8 mouse cellular contexts compared by ENCODE assay signal in the genomic region with DNA sequence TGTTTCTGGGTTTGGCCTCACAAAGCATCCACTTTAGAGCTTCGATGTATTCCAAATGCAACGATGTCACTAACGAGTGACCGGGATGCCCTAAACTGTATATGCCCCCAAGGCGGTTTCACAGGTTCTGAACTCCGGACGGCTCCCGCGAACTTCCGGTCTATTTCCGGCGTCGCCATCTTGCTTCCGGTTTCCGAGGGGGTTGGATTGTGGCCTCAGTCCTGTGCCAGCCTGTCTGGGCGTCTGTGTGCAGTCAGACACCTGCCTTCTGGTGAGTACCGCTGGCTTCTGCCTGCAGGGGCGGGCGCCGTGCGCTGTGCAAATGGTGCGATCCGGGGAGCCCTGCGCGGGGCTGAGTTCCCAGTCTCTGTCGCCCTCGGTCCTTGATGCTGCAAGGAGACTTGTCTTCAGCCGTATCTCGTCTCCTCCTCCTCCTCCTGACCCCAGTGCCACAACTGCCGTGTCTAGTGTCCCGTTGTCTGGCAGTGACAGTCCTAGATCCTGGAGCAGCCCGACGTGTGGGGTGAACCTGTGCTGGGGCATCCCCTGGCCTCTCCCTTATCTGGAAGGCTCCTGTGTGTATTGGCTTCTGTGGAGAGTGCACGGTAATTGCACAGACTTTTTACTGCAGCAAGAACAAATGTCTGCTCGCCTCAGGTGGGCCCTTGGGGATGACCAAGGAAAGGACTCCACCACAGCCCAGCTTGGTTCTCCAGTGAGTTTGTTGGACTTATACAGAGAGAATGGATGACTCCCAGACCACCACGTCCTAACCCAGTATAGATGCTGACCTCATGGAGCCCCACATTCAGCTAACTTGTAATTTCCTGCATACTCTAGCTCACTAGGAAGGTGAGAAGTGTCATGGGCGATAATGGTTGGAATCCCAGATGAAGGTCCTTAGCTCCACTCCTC. TPM values are rescaled to one million over a fixed set of nuclear protein-coding genes. Genes with fewer than 3 reads are reported as not detected.
DNase-seq lines count a peak whose midpoint lies in the region; ATAC-seq and TF ChIP-seq lines count a peak whose summit lies in the region.

A gene (plus strand): TSS at position 178 of the 915 bp plus-strand sequence.

- DNase-seq in c-Kit-positive CD71-positive TER-119-positive erythroid progenitor cells, embryonic 14.5 days (ENCODE audit: low spot score), result peak; percentile 80
- DNase-seq in heart, postnatal 0 days (ENCODE audit: low spot score), result peak; percentile 42
- DNase-seq in kidney, postnatal 36 days, result peak; percentile 79 to 86
- DNase-seq in stomach, postnatal 0 days (ENCODE audit: low spot score), result peak; percentile 88

- H3K27ac ChIP-seq in ES-Bruce4 (ENCODE audit: insufficient read depth, low read length), result no peak within 1 kb of the TSS
- peak within 1 kb of the TSS; percentile 86 for H3K27ac ChIP-seq in forebrain, embryonic 12.5 days
- H3K27ac ChIP-seq in heart, postnatal 0 days (ENCODE audit: low read depth), result peak within 1 kb of the TSS; percentile 65
- H3K27ac ChIP-seq in liver, embryonic 16.5 days (ENCODE audit: low read length), result peak within 1 kb of the TSS; percentile 81
- peak within 1 kb of the TSS; percentile 69; the same call in 1 of the 2 replicates for H3K27ac ChIP-seq in neural tube, embryonic 12.5 days
- peak within 1 kb of the TSS; percentile 67 for H3K27ac ChIP-seq in stomach, postnatal 0 days (replicated peaks)

- ATAC-seq in forebrain, embryonic 12.5 days (ENCODE audit: low FRiP score), result peak; percentile 92
- peak; percentile 78 for ATAC-seq in heart, postnatal 0 days (ENCODE audit: insufficient read depth, low read depth)
- peak; percentile 93 for ATAC-seq in liver, embryonic 16.5 days (ENCODE audit: low read depth)
- peak; percentile 86 for ATAC-seq in neural tube, embryonic 12.5 days (ENCODE audit: low FRiP score, low read depth)
- peak; percentile 93 for ATAC-seq in stomach, postnatal 0 days (ENCODE audit: low FRiP score, low TSS enrichment)

- H3K4me3 ChIP-seq in ES-Bruce4 (ENCODE audit: low read depth, low read length), result peak within 1 kb of the TSS; percentile 87
- peak within 1 kb of the TSS; percentile 75 for H3K4me3 ChIP-seq in forebrain, embryonic 12.5 days (replicated peaks)
- H3K4me3 ChIP-seq in heart, postnatal 0 days (ENCODE audit: low read depth, low read length), result peak within 1 kb of the TSS; percentile 73
- peak within 1 kb of the TSS; percentile 81 for H3K4me3 ChIP-seq in liver, embryonic 16.5 days (ENCODE audit: low read depth, low read length)
- peak within 1 kb of the TSS; percentile 65 for H3K4me3 ChIP-seq in neural tube, embryonic 12.5 days
- peak within 1 kb of the TSS; percentile 69 for H3K4me3 ChIP-seq in stomach, postnatal 0 days (ENCODE audit: low read depth, low read length)

- H3K4me1 ChIP-seq in ES-Bruce4 (ENCODE audit: control insufficient read depth, insufficient read depth, low read length), result no peaks in the 10 kb centered on the region
- peaks cover 13% of the 10 kb centered on the region for H3K4me1 ChIP-seq in forebrain, embryonic 12.5 days
- no peaks in the 10 kb centered on the region; the same call in 1 of the 2 replicates for H3K4me1 ChIP-seq in heart, postnatal 0 days (ENCODE audit: control insufficient read depth, insufficient read depth)
- peaks cover 6% of the 10 kb centered on the region for H3K4me1 ChIP-seq in liver, embryonic 16.5 days (ENCODE audit: control insufficient read depth, low read depth, low read length)
- peaks cover 18% of the 10 kb centered on the region for H3K4me1 ChIP-seq in neural tube, embryonic 12.5 days
- H3K4me1 ChIP-seq in stomach, postnatal 0 days (replicated peaks; ENCODE audit: control insufficient read depth, insufficient read depth), result 0 out of 2 replicates have a peak, but pooled peaks cover 2% of the 10 kb centered on the region

- no peak for TF ChIP-seq EP300 in ES-Bruce4 (IDR thresholded peaks at IDR 0.05; ENCODE audit: insufficient read depth, low read depth, low read length)
- TF ChIP-seq EP300 in heart, postnatal 0 days (IDR thresholded peaks at IDR 0.05; ENCODE audit: low read depth), result no peak
- TF ChIP-seq EP300 in stomach, postnatal 0 days (optimal IDR thresholded peaks at IDR 0.05), result no peak

- H3K9ac ChIP-seq in ES-Bruce4 (ENCODE audit: low read depth, poor library complexity, severe bottlenecking), result peak within 1 kb of the TSS; percentile 64
- H3K9ac ChIP-seq in forebrain, embryonic 12.5 days, result peak within 1 kb of the TSS; percentile 69
- H3K9ac ChIP-seq in heart, postnatal 0 days (replicated peaks; ENCODE audit: low read depth, low read length), result peak within 1 kb of the TSS; percentile 65
- peak within 1 kb of the TSS; percentile 79 for H3K9ac ChIP-seq in liver, embryonic 16.5 days (ENCODE audit: low read depth, low read length)
- peak within 1 kb of the TSS; percentile 77 for H3K9ac ChIP-seq in neural tube, embryonic 12.5 days
- H3K9ac ChIP-seq in stomach, postnatal 0 days (ENCODE audit: low read length), result peak within 1 kb of the TSS; percentile 74

- peaks cover 2% of the 10 kb centered on the region; the same call in 1 of the 2 replicates for H3K36me3 ChIP-seq in ES-Bruce4 (ENCODE audit: control insufficient read depth, insufficient read depth, low read length, poor library complexity, severe bottlenecking)
- peaks cover 16% of the 10 kb centered on the region for H3K36me3 ChIP-seq in forebrain, embryonic 12.5 days (replicated peaks)
- H3K36me3 ChIP-seq in heart, postnatal 0 days (replicated peaks; ENCODE audit: control insufficient read depth, insufficient read depth, low read length), result no peaks in the 10 kb centered on the region; the same call in 1 of the 2 replicates
- H3K36me3 ChIP-seq in liver, embryonic 16.5 days (ENCODE audit: control insufficient read depth, insufficient read depth), result no peaks in the 10 kb centered on the region
- peaks cover 12% of the 10 kb centered on the region; the same call in 1 of the 2 replicates for H3K36me3 ChIP-seq in neural tube, embryonic 12.5 days
- H3K36me3 ChIP-seq in stomach, postnatal 0 days (ENCODE audit: control insufficient read depth, insufficient read depth, low read length), result no peaks in the 10 kb centered on the region

- peak within 1 kb of the TSS; percentile 79 for H3K4me2 ChIP-seq in forebrain, embryonic 12.5 days
- peak within 1 kb of the TSS; percentile 77 for H3K4me2 ChIP-seq in heart, postnatal 0 days (ENCODE audit: low read depth, low read length)
- peak within 1 kb of the TSS; percentile 65 for H3K4me2 ChIP-seq in liver, embryonic 16.5 days (ENCODE audit: low read depth, low read length)
- peak within 1 kb of the TSS; percentile 79 for H3K4me2 ChIP-seq in neural tube, embryonic 12.5 days (replicated peaks)
- H3K4me2 ChIP-seq in stomach, postnatal 0 days (replicated peaks; ENCODE audit: low read depth), result peak within 1 kb of the TSS; percentile 84

- TF ChIP-seq CTCF in ES-Bruce4 (IDR thresholded peaks at IDR 0.05; ENCODE audit: low read depth, low read length), result no peak
- no peak for TF ChIP-seq CTCF in heart, postnatal 0 days (IDR thresholded peaks at IDR 0.05; ENCODE audit: low read depth)
- peak; percentile 38 for TF ChIP-seq CTCF in stomach, postnatal 0 days (IDR thresholded peaks at IDR 0.05; ENCODE audit: low read depth)

- 4% methylated on average over 37 of the region's 37 CpGs for WGBS in forebrain, embryonic 12.5 days
- WGBS in heart, postnatal 0 days, result 3% methylated on average over 36 of the region's 37 CpGs
- WGBS in liver, embryonic 16.5 days (ENCODE audit: insufficient replicate concordance), result 2% methylated on average over 37 of the region's 37 CpGs
- WGBS in neural tube, embryonic 12.5 days, result 6% methylated on average over 37 of the region's 37 CpGs
- 4% methylated on average over 37 of the region's 37 CpGs for WGBS in stomach, postnatal 0 days

- H3K9me3 ChIP-seq in ES-Bruce4 (replicated peaks; ENCODE audit: control insufficient read depth, insufficient read depth, low read length, poor library complexity, severe bottlenecking), result no peaks in the 10 kb centered on the region
- no peaks in the 10 kb centered on the region for H3K9me3 ChIP-seq in forebrain, embryonic 12.5 days
- no peaks in the 10 kb centered on the region for H3K9me3 ChIP-seq in heart, postnatal 0 days (replicated peaks; ENCODE audit: control insufficient read depth, low read length)
- H3K9me3 ChIP-seq in liver, embryonic 16.5 days (replicated peaks; ENCODE audit: control insufficient read depth, low read length), result no peaks in the 10 kb centered on the region
- H3K9me3 ChIP-seq in neural tube, embryonic 12.5 days, result no peaks in the 10 kb centered on the region
- no peaks in the 10 kb centered on the region for H3K9me3 ChIP-seq in stomach, postnatal 0 days (ENCODE audit: control insufficient read depth, low read length)

- peak; percentile 29 for TF ChIP-seq POLR2A in ES-Bruce4 (IDR thresholded peaks at IDR 0.05; ENCODE audit: insufficient read depth, low read length)

- H3K27me3 ChIP-seq in ES-Bruce4 (ENCODE audit: control insufficient read depth, insufficient read depth, low read length, poor library complexity, severe bottlenecking), result no peaks in the 10 kb centered on the region
- H3K27me3 ChIP-seq in forebrain, embryonic 12.5 days, result no peaks in the 10 kb centered on the region
- no peaks in the 10 kb centered on the region for H3K27me3 ChIP-seq in heart, postnatal 0 days (ENCODE audit: control insufficient read depth, insufficient read depth, low read length)
- no peaks in the 10 kb centered on the region for H3K27me3 ChIP-seq in liver, embryonic 16.5 days (ENCODE audit: control insufficient read depth, insufficient read depth, low read depth, low read length)
- no peaks in the 10 kb centered on the region for H3K27me3 ChIP-seq in neural tube, embryonic 12.5 days (replicated peaks)
- H3K27me3 ChIP-seq in stomach, postnatal 0 days (ENCODE audit: control insufficient read depth, insufficient read depth, low read length), result no peaks in the 10 kb centered on the region

RNA-seq across cellular contexts. Expression of the gene that starts here (rescaled TPM):
- polyA plus RNA-seq in ES-Bruce4 (2011; ENCODE audit: insufficient read depth, insufficient read length, low read depth, missing spikeins), result 6.9 and 7.7 TPM in 2 replicates
- 10.6 and 11.1 TPM in 2 replicates for polyA plus RNA-seq in forebrain, embryonic 12.5 days (2016; fragmentation: Nextera tagmentation; extraction: Ambion mirVana)
- total RNA-seq in heart, postnatal 0 days (2014; rRNA removed; ENCODE audit: low replicate concordance), result 1.4 and 1.5 TPM in 2 replicates
- polyA plus RNA-seq in heart, postnatal 0 days (2015; fragmentation: Nextera tagmentation; extraction: Ambion mirVana), result 2.2 and 3.4 TPM in 2 replicates
- polyA plus RNA-seq in liver, embryonic 16.5 days (2015; fragmentation: Nextera tagmentation; extraction: Ambion mirVana), result 2.2 and 2.3 TPM in 2 replicates
- 10.7 and 10.8 TPM in 2 replicates for polyA plus RNA-seq in neural tube, embryonic 12.5 days (2016; fragmentation: Nextera tagmentation; extraction: Ambion mirVana)
- 2.6 and 3.2 TPM in 2 replicates for polyA plus RNA-seq in stomach, postnatal 0 days (2015; fragmentation: Nextera tagmentation; extraction: Ambion mirVana)
